Mouse (Mus musculus) ovary, adult 18-20 months (tissue): Measurements from ENCODE around the gene Pbsn.
"Not testable (repeated sequence)": the region's sequence is repeated elsewhere in the genome, so short reads cannot be mapped to it uniquely, and the experiment has no call there.

ENCODE experiments used
- DNase-seq: peaks from one replicate; pipeline ENCODE4 v3.0.0; 2022; ENCODE audit warnings: low spot score, mixed read lengths

The Pbsn gene

DNA sequence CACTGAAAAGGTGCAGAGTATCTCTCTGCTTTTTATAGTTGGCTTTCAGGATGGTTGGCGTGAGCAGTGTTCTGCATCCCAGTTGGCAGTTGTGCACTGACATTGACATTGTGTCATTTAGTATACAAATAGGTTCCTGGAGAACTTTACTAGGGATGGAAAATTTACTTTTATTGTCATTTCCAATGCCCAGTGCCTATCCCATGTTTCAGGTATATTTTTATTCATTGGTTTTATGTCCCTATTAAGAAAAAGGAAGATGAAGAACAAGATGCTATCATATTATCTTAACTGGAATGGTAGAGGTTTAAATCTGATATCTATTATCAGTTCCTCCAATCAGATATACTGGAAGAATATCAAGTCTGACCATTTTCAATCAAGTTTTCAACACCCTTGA is at the start of gene Pbsn:
Gene Pbsn, minus strand, starts transcription at position 101 of the 400 bp plus-strand sequence.
- no peak for DNase-seq

DNA sequence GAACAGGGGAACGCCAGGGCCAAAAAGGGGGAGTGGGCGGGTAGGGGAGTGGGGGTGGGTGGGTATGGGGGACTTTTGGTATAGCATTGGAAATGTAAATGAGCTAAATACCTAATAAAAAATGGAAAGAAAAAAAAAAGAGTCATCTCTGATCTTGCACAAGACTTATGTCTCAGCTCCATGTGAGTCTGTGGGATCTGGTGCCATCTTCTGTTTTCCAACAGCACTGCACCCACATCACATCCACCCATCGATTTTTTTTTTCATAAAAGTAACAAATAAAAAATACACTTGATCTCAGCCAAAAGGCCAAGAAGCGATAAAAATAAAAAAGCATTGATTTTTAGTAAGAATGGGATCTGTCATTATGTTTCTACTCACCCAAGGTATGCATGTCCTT is 26.6 kb upstream of the Pbsn start:
- DNase-seq = not testable (repeated sequence)

DNA sequence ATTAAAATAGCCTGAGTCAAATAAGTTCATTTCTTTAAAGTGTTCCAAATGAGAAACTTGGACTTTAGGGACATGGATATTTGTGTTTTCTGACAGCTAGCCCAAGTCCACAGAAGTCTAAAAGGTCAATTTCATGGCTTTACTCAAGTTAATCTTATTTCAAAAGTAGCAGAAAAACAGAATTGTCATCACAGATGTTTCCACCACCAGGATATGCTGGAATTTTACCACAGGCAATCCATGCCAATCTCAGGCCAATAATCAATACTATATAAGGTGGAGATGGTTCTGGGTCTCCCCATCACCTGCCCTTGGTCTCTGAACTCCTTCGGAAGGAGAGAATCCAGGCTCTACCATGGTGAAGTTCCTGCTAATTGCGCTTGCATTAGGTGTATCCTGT is 11.0 kb upstream of the Pbsn start, which contains the start of gene Gm14744:
Gene Gm14744, plus strand, starts transcription at position 301 of the 400 bp plus-strand sequence.
- DNase-seq = not testable (repeated sequence)

DNA sequence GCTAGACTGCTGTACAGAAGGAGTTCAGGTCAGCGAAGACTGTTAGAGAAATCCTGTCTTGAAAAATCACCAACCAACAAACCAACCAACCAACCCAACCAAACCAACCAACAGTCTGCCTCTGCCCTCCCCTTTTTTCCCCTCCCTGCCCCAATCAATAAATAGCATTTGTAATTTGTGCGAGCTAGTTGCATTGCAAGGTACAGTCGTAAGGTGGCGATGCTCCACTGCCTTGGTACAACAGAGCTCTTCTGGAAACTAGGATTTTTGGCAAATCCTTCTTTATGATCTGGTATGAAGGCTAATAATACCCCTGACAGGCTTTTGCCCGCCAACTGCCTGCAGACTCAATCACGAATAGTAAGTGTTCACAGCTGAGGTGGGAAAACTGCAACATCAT is 41.4 kb downstream of the Pbsn start:
- DNase-seq = no peak

DNA sequence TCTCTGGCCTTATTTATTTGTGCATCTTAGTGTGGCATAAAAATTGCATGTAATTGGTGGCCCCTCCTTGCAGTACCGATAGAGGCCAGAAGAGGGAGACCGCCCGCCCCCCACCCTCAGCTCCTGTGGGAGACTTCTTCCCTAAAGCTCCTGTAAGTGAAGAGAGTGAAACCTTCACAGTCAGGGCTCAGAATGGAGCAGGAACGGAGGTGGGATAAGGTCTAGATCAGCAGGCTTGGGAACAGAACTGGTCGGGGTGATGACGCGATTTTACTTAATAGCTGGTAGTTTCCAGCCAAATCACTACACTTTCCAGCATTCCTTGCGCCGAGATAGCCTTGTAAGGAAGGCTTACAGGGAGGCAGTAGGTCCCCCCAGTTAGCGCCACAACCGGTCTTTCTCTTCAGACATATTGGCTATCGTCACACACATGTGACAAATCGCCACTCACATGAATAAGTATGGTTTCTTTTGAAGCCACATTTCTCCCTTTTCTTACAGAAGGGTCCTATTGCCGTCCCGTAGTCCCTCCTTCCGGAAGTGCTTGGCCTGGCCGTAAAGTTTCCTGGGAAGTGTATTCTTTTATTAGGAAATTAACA is 42.7 kb downstream of the Pbsn start:
- DNase-seq = peak; percentile 48

DNA sequence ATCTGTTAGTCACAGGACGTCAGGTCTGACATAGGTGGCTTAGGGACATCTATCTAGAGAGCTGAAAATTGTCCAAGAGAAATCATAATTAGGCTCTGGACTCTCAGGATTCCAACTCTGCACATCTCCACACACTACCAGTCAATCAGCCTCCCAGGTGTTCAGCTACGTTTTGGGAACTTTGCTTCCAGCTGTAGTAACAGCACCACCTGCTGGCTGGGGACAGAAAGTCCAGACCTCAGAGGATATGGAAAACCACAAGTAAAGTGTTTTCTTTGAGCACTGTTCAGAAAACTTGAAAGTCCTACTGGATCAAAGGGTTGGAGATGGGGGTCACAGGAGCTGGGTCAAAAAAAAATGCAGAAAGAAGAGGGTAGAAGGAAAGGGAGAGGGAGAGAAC is 44.8 kb downstream of the Pbsn start:
- DNase-seq = peak; percentile 3

DNA sequence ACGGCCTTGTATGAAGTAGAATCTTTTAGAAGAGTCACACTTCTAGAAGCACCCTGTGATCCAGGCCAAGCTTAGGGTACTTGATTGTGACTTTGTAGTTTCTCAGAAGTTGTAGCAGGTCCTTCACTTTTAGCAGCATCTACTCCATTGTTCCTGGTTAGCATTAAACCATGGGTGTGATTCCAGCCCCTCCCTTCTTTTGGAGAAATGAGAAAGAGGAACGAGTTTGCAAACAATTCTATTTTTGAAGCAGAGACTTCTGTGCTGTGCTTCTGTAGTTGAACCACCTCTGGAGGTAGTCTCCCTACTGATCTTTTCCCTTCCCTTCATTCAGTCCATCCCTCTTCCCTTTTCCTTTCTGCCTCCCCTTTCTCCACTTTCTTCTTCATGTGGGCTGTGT is 51.1 kb downstream of the Pbsn start:
- DNase-seq = no peak

DNA sequence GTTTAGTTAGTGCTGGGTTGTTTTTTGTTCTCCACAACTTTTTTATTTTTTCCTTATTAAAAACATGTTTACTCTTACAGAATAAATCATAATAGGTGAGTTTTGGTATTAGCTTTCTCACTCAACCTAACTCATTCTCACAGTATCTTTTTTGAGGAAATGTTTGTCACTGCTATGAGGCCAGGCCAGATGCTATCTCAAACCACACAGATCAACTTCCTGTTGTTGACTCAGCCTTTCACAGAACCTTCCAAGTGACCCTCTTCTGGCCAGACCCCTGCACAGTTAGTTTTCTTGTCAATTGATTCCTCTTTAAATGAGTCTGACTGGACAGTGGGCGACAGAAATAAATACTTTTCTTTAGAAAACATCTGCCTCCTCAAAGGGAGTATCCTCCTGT is 51.9 kb downstream of the Pbsn start:
- no peak for DNase-seq

DNA sequence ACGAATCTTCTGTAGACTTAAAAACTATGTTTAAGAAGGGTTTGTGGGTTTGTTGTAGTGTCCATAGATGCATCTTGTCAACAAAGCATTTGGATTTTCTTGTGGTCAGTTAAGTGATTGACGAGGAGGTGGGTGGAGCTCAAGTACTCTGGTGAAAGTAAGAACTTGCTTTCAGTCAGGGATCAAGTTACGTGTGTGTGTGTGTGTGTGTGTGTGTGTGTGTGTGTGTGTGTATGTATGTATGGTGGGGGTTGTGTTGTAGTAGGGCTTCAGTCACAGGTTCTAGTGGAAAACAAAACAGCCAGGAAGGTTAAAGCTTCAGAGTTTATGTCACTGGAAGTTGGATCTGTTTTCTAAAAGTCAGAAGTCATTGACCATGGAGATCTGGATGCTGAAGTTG is 53.9 kb downstream of the Pbsn start:
- DNase-seq = no peak

DNA sequence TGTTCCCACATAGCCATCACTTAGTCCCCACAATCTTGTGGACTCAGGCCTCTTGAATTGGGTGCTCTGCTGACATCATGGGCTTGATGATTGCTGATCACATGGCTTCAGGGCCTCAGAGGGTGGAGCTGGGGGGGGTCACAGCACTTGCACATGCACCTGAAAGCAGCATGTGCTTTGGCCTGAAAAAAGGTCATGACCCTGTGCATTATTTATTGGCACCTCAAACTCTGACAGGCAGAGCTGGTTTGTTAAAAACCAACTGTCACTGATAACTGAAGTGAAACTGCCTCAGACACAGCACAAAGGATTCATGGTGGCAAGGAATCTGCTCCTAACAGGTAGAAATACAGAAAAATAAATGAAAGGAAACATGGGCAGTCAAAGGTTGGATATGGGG is 55.6 kb downstream of the Pbsn start:
- DNase-seq = no peak

DNA sequence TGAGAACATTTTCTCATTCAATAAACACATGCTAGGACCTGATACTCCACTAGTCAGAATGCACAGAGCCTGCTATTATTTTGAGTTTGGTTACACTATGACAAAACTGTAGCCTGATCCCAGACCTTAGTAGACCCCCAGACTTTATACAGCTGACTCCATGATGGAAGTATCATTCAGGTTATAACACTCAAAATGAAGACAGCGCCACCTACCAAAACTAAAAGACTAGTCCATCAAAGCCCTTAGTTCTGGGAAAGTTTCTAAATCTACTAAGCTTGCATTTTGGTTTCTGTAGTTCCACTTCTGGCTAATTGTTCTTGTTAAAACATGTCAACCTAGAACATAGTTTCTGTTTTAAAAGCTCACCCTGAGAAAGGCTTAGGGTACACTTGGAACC is 56.5 kb downstream of the Pbsn start:
- no peak for DNase-seq

DNA sequence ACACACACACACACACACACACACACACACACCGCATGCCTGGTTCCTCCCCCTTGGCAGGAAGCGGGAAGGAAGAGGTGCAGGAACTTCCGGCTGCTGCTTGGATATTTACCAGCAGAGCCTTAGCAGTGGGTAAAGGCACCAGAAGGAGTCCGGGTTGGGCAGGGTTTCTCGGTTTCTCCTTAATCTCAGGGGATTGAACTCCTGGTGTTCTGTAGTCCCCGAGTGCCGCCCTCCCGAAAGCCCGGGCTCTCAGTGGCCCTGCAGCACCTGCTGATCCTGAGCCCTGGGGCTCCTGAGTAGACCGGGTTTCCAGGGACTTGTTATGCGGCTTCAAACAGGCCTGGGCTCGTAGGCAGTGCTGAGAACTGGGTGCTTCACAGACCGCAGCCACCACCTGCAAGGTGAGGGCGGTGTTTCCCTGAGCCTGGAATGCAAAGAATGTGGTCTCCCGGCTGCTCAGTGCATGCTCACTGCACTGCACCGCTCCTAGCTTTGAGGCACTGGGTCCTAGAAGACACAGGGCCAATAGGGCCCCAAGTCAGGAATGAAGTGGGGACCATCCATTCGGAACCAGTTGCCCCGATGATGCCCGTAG is 57.1 kb downstream of the Pbsn start, which contains the start of gene Prkx:
Gene Prkx, minus strand, starts transcription at position 41 of the 598 bp plus-strand sequence.
- peak; percentile 1 for DNase-seq

DNA sequence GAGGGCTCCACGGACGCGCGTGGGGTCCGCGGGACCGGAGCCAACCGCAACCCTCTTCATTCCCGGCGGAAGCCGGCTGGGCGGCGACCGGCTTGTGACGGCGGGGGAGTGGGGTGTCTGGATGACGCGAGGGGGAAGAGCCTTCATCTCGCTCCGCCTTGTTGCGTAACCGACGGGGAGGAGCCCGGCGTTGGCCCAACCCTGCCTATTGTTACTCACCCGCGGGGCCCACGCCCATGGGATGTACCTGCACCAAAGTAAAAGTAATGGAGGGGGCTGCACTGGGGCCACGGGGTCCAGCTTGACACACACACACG is 57.6 kb downstream of the Pbsn start:
- peak; percentile 81 for DNase-seq

DNA sequence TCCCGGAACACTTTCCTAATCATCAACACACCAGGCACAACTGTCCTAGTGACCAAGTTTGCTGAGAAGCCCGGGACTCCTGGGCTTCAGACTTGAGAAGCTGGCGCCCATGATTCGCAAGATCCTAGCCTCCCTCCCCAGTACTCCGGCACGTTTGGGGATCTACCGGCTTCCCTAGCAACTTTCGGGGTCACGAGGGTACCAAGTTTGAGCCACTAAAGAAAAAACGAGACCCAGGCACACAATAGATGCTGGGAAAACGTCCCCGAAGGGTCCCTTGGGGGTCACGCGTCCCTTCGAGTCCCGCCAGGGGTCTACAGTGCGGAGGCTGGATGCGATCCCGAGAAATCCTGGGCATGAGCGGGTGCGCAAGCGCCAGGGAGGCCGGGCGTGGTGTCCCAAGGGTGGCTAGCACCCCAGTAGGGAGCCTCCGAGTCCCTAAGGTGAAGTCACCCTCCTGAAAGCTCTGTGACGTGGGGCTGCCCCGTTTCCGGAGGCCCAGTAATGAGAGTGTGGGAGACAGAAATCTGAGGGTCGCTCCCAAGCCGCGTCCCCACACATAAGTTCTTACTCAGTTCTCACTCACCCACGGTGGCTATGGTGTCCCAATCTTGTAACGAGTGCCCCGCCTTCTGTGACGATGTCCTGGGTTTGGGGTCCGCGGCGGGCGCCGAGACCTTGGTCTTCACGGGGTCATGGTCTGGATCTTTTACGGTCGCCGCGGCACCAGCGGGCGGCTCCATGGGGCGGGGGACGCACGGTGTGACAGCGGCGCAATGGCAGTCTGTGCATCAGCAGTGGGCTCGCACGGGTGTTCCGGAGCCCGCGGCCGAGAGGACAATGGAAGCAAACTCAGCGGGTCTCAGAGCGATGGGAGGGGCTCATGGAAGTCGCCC is 58.2 kb downstream of the Pbsn start:
- DNase-seq = no peak

DNA sequence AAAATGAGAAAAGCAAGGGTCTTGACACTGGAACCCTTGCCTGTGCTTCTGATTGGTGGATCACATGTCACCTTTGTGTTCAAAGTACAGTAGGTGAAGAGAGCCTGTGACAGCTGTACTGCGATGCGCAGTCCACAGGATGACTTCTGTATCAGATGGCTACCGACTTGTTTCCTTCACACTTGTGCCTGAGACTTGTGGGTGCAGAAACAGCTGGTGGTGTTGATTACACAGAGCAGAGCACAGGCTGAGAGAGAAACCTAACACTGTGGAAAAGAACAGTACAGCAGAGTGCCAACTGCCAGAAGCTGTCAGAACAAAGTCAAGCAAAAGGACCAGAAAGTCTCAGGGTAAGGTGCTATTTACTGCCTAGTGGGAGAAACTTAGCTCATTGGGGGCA is 64.7 kb downstream of the Pbsn start:
- DNase-seq = no peak
